Mouse (Mus musculus): ENCODE measurements around the gene Git1.

GRCm38 (mm10) chr11:77455770-77456510 lies 37.4 kb upstream of the Git1 start:
- TF ChIP-seq CTCF (IDR thresholded peaks at IDR 0.05; ENCODE audit: borderline replicate concordance, control insufficient read depth, extremely low read depth, insufficient read depth, low read length, poor library complexity) = no peak
- no peak for TF ChIP-seq POLR2A (IDR thresholded peaks at IDR 0.05; ENCODE audit: control insufficient read depth, extremely low read depth, insufficient read depth, low read length, poor library complexity)

Measured in thymus, adult 2 months (tissue).